Mouse (Mus musculus) heart, embryonic 11.5 days (tissue): ENCODE results near the gene Cradd. TPM values are rescaled to one million over a fixed set of nuclear protein-coding genes. Genes with fewer than 3 reads are reported as not detected.

ENCODE experiments used
- ATAC-seq: fragments of 200-750 bp; cut with Nextera tagmentation; replicated peaks from 2 replicates; pipeline ENCODE4 v1.8.0; 2017; ENCODE audit warnings: moderate library complexity; ENCODE audit not compliant: insufficient number of reproducible peaks, low FRiP score, low TSS enrichment
- H3K27ac ChIP-seq: fragments of 300-500 bp; sonication (generic); 2 replicates; pipeline ENCODE4 v1.5.1; 2014; ENCODE audit warnings: mild to moderate bottlenecking, low read depth, low read length
- H3K27me3 ChIP-seq: fragments of 300-500 bp; sonication (generic); 2 replicates; pipeline ENCODE4 v1.6.1; 2014; ENCODE audit warnings: mild to moderate bottlenecking, low read length, mixed read lengths; ENCODE audit not compliant: control insufficient read depth, insufficient read depth
- H3K36me3 ChIP-seq: fragments of 300-500 bp; sonication (generic); 2 replicates; pipeline ENCODE4 v1.6.1; 2014; ENCODE audit warnings: mild to moderate bottlenecking, low read length, moderate library complexity, mixed read lengths; ENCODE audit not compliant: control insufficient read depth, insufficient read depth
- H3K4me1 ChIP-seq: fragments of 300-500 bp; sonication (generic); 2 replicates; pipeline ENCODE4 v1.6.1; 2014; ENCODE audit warnings: low read length; ENCODE audit not compliant: control insufficient read depth, insufficient read depth
- H3K4me2 ChIP-seq: fragments of 300-500 bp; sonication (generic); 2 replicates; pipeline ENCODE4 v1.6.1; 2014; ENCODE audit warnings: mild to moderate bottlenecking, moderate library complexity
- H3K4me3 ChIP-seq: fragments of 300-500 bp; sonication (generic); 2 replicates; pipeline ENCODE4 v1.5.1; 2014; ENCODE audit warnings: low read depth, low read length
- H3K9ac ChIP-seq: fragments of 300-500 bp; sonication (generic); 2 replicates; pipeline ENCODE4 v1.6.1; 2014; ENCODE audit warnings: mild to moderate bottlenecking, low read depth, low read length, moderate library complexity
- H3K9me3 ChIP-seq: fragments of 300-500 bp; sonication (generic); replicated peaks from 2 replicates; pipeline ENCODE4 v1.6.1; 2016; ENCODE audit warnings: low read length; ENCODE audit not compliant: control insufficient read depth
- WGBS: fragments of 180-500 bp; shearing (Covaris S2); extraction: QIAGEN DNeasy Blood & Tissue Kit; methylation state at CpG from one replicate; pipeline ENCODE4 v1.1.7; 2014; ENCODE audit not compliant: insufficient replicate concordance; 5-methylcytosine and 5-hydroxymethylcytosine counted together
- polyA plus RNA-seq: library from polyadenylated mRNA; unstranded; fragments of >200 nt; fragmentation: Nextera tagmentation; extraction: Ambion mirVana; gene quantifications from 2 replicates; pipeline ENCODE4 v1.2.1, GENCODE M21; 2014

Gene Cradd
- polyA plus RNA-seq, 1 experiment from 2014 or later = 10.6 TPM

DNA sequence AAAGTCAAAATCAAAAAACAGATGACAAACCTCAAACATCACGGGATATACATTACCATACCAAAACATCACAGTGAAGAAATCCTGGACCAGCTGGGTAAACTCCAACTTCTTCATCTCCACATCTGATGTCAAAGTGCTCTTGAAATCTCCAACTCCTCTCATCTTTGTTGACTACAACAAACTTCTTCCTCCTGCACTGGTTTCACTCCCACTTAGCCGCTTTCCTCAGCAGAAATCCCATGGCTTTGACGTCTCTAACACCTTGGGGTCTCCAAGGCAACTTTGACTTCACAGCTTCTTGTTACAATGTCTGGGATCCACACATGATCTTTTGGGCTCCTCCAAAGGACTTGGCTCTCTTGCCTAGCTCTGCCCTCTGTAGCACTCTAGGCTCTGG, 175.3 kb downstream of the Cradd start:
- ATAC-seq = no peak
- Histone ChIP-seq H3K27ac (no peak overlapping the region), H3K9me3 (no peaks in the 10 kb centered on the region), H3K4me2 (no peak overlapping the region), H3K36me3 (no peaks in the 10 kb centered on the region), H3K4me3 (no peak overlapping the region), H3K9ac (no peak overlapping the region), H3K4me1 (peaks cover 36% of the 10 kb centered on the region), H3K27me3 (no peaks in the 10 kb centered on the region)
- WGBS = 73% methylated on average over 3 of the region's 3 CpGs

DNA sequence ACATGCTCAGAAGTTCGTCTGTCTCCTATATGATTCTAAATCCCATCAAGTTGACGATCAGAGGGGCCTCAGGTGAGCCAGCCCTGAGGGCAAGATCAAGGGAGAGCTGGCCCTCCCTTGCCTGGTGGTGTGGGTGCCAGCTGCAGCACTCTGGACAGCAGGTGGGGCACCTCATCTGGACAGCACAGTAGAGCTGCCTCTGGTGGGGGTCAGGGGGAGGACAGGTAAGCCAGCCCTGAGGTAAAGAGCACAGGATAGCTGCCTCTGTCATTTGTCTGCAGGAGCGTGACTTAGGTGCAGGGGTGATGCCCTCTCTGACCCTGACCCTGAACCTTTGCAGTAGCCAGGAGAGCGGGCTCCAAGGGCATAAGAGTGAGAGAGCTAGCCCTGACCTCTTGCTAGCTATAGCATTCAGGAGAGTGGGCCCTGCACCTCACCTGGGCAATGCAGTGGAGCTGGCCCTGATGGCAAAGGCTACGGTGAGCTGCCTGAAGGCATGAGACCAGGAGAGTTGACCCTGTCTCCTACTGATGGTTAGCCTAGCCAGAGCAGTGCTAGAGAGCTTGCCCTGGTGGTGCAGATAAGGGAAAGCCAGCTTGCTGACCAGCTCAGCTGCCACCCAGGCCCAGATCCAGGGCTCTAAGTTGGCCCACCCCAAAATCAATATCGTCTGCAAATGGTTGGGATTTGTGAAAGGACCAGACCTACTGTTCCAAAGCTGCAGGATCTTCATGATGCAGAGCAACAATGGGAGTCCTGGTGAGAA, 176.6 kb downstream of the Cradd start:
- H3K27me3 ChIP-seq = no peaks in the 10 kb centered on the region
- H3K4me2 ChIP-seq = no peak overlapping the region
- ATAC-seq = no peak
- no peak overlapping the region for H3K27ac ChIP-seq
- peaks cover 44% of the 10 kb centered on the region for H3K4me1 ChIP-seq
- H3K9me3 ChIP-seq = no peaks in the 10 kb centered on the region
- H3K9ac ChIP-seq = no peak overlapping the region
- 80% methylated on average over 6 of the region's 6 CpGs for WGBS
- no peak overlapping the region for H3K4me3 ChIP-seq
- no peaks in the 10 kb centered on the region for H3K36me3 ChIP-seq

GRCm38 (mm10) chr10:95146491-95146890, 177.4 kb downstream of the Cradd start:
- Histone ChIP-seq H3K4me2 (no peak overlapping the region), H3K27ac (no peak overlapping the region)

DNA sequence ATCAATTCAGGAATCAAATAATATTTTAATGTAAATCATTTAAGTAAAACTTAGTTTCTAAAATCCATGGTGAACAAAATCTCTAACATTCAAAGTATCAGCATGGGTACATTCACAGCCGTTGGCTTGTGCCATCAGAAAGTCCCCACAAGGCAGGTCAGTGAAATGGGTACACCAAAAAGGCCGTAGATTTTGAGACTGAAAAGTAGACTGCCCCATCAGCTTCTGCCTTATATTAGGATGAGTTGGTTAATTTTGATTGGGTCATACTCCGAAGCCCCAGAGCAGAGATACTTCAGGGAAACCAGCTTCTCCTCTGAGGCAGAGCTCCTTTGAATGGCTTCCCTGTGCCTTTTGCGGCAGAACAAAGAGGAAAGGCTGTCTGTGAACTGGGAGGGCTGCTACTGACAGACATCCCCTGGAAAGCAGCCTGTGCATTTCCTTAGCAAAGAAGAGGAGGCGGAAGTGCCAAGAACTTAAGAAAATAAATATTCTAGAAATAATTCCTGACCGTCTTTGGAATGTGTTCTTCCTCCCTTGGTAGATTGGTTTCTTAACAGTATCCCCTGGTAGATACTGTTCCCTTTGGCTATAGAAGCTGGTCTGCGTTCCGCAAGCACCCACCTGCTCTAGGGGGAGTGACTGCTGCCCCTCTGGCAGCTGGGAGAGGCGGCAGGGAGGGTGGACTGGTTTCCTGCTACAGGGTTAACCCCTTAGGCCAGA, 178.6 kb downstream of the Cradd start:
- no peak overlapping the region for H3K9ac ChIP-seq

More at GRCm38 (mm10) chr10:95146491-95146890, 177.4 kb downstream of the Cradd start:
- H3K9me3 ChIP-seq = no peaks in the 10 kb centered on the region
- H3K4me3 ChIP-seq = no peak overlapping the region
- 65% methylated on average over 5 of the region's 5 CpGs for WGBS
- no peaks in the 10 kb centered on the region for H3K27me3 ChIP-seq
- no peaks in the 10 kb centered on the region for H3K36me3 ChIP-seq
- ATAC-seq = no peak
- H3K9ac ChIP-seq = no peak overlapping the region
- H3K4me1 ChIP-seq = peaks cover 48% of the 10 kb centered on the region

GRCm38 (mm10) chr10:95144414-95145130, 179.4 kb downstream of the Cradd start:
- Histone ChIP-seq H3K9ac (0 out of 2 replicates have a peak overlapping the region, but pooled peaks have one; percentile 30), H3K27ac (peak overlapping the region; percentile 22), H3K36me3 (no peaks in the 10 kb centered on the region), H3K4me3 (no peak overlapping the region), H3K27me3 (no peaks in the 10 kb centered on the region), H3K9me3 (no peaks in the 10 kb centered on the region), H3K4me2 (no peak overlapping the region), H3K4me1 (peaks cover 53% of the 10 kb centered on the region)
- WGBS = 74% methylated on average over 6 of the region's 6 CpGs
- ATAC-seq = no peak

More for the DNA sequence above, 178.6 kb downstream of the Cradd start:
- no peak for ATAC-seq
- no peaks in the 10 kb centered on the region for H3K27me3 ChIP-seq
- no peaks in the 10 kb centered on the region for H3K36me3 ChIP-seq
- no peak overlapping the region for H3K4me3 ChIP-seq
- no peaks in the 10 kb centered on the region for H3K9me3 ChIP-seq
- peak overlapping the region; percentile 16; the same call in 1 of the 2 replicates for H3K27ac ChIP-seq
- WGBS = 43% methylated on average over 9 of the region's 9 CpGs
- peak overlapping the region; percentile 27; the same call in 1 of the 2 replicates for H3K4me2 ChIP-seq
- H3K4me1 ChIP-seq = peaks cover 53% of the 10 kb centered on the region

- H3K4me2 ChIP-seq = peak overlapping the region; percentile 27; the same call in 1 of the 2 replicates
Observed at GRCm38 (mm10) chr10:95143446-95144114, 180.4 kb downstream of the Cradd start.

DNA sequence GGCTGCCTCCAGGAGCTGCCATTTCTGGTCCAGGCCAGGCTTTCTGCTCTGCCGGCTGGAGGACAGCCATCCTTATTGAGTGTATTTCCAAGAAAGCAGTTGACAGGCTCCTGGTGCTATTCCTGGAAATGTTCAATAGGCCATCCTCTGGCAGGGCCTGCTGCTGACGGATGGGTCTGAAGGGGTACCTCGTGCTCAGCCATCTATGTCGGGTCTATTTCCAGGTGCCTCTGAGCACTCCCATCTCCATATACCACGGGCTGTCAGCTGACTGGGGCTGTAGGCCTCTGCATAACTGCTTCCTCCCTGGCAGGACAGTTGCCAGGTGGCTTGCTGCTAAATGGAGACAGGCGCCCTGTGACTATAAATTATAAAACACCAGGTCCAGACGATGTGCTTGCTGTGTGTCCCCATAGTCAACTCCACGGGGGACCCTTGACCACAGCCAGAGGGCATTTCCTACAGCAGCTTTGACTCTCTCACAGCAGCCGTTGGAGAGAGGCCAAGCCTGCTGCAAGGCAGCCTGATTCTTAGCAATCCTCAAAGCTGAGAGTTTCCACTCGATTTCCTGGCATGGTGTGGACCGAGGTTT, 181.0 kb downstream of the Cradd start:
- WGBS = 15% methylated on average over 11 of the region's 11 CpGs
- Histone ChIP-seq H3K27me3 (no peaks in the 10 kb centered on the region), H3K27ac (peak overlapping the region; percentile 80), H3K9ac (peak overlapping the region; percentile 36; the same call in 1 of the 2 replicates), H3K36me3 (no peaks in the 10 kb centered on the region), H3K9me3 (no peaks in the 10 kb centered on the region), H3K4me1 (peaks cover 53% of the 10 kb centered on the region), H3K4me3 (no peak overlapping the region), H3K4me2 (peak overlapping the region; percentile 27; the same call in 1 of the 2 replicates)
- ATAC-seq = peak; percentile 70

More at GRCm38 (mm10) chr10:95143446-95144114, 180.4 kb downstream of the Cradd start:
- H3K27me3 ChIP-seq = no peaks in the 10 kb centered on the region
- no peaks in the 10 kb centered on the region for H3K9me3 ChIP-seq
- no peaks in the 10 kb centered on the region for H3K36me3 ChIP-seq
- no peak for ATAC-seq
- peak overlapping the region; percentile 80 for H3K27ac ChIP-seq
- peak overlapping the region; percentile 36; the same call in 1 of the 2 replicates for H3K9ac ChIP-seq
- H3K4me1 ChIP-seq = peaks cover 53% of the 10 kb centered on the region
- no peak overlapping the region for H3K4me3 ChIP-seq
- 25% methylated on average over 2 of the region's 2 CpGs for WGBS
